Mouse (Mus musculus) lung, embryonic 16.5 days (tissue): ENCODE data around the gene Gfpt1. TPM values are rescaled to one million over a fixed set of nuclear protein-coding genes. Genes with fewer than 3 reads are reported as not detected.

ENCODE experiments used
- ATAC-seq: fragments of 200-750 bp; cut with Nextera tagmentation; 2 replicates; pipeline ENCODE4 v1.8.0; 2017; ENCODE audit warnings: low read depth, mild to moderate bottlenecking, moderate library complexity
- H3K27ac ChIP-seq: fragments of 300-500 bp; sonication (generic); 2 replicates; pipeline ENCODE4 v1.5.1; 2014; ENCODE audit warnings: mild to moderate bottlenecking, control low read depth, low read length
- H3K27me3 ChIP-seq: fragments of 300-500 bp; sonication (generic); 2 replicates; pipeline ENCODE4 v1.6.1; 2014; ENCODE audit warnings: low read depth, low read length, mixed read lengths; ENCODE audit not compliant: control insufficient read depth, insufficient read depth
- H3K36me3 ChIP-seq: fragments of 300-500 bp; sonication (generic); 2 replicates; pipeline ENCODE4 v1.6.1; 2014; ENCODE audit warnings: low read length; ENCODE audit not compliant: control insufficient read depth, insufficient read depth
- H3K4me1 ChIP-seq: fragments of 300-500 bp; sonication (generic); replicated peaks from 2 replicates; pipeline ENCODE4 v1.6.1; 2014; ENCODE audit warnings: low read length, mixed read lengths; ENCODE audit not compliant: control insufficient read depth, insufficient read depth
- H3K4me2 ChIP-seq: fragments of 300-500 bp; sonication (generic); 2 replicates; pipeline ENCODE4 v1.6.1; 2014; ENCODE audit warnings: low read depth, low read length, control low read depth
- H3K4me3 ChIP-seq: fragments of 300-500 bp; sonication (generic); 2 replicates; pipeline ENCODE4 v1.5.1; 2014; ENCODE audit warnings: mild to moderate bottlenecking, low read length, control low read depth
- H3K9ac ChIP-seq: fragments of 300-500 bp; sonication (generic); 2 replicates; pipeline ENCODE4 v1.6.1; 2014; ENCODE audit warnings: low read length, control low read depth
- H3K9me3 ChIP-seq: fragments of 300-500 bp; sonication (generic); 2 replicates; pipeline ENCODE4 v1.6.1; 2016; ENCODE audit warnings: low read length; ENCODE audit not compliant: control insufficient read depth
- WGBS: fragments of 180-500 bp; shearing (Covaris S2); extraction: QIAGEN DNeasy Blood & Tissue Kit; methylation state at CpG from one replicate; pipeline ENCODE4 v1.1.7; 2014; 5-methylcytosine and 5-hydroxymethylcytosine counted together
- polyA plus RNA-seq: library from polyadenylated mRNA; unstranded; fragments of >200 nt; fragmentation: Nextera tagmentation; extraction: Ambion mirVana; gene quantifications from 2 replicates; pipeline ENCODE4 v1.2.1, GENCODE M21; 2015

Gene Gfpt1
- polyA plus RNA-seq, 1 experiment from 2014 or later: 24.5 TPM

- peak; percentile 75 for ATAC-seq
- Histone ChIP-seq H3K27me3 (no peaks in the 10 kb centered on the region; the same call in 1 of the 2 replicates), H3K9me3 (no peaks in the 10 kb centered on the region; the same call in 1 of the 2 replicates), H3K9ac (peak overlapping the region; percentile 30; the same call in 1 of the 2 replicates), H3K4me3 (no peak overlapping the region), H3K4me1 (peaks cover 11% of the 10 kb centered on the region), H3K36me3 (no peaks in the 10 kb centered on the region), H3K27ac (peak overlapping the region; percentile 72), H3K4me2 (0 out of 2 replicates have a peak overlapping the region, but pooled peaks have one; percentile 5)
- WGBS: 73% methylated on average over 20 of the region's 20 CpGs
Measured at GRCm38 (mm10) chr6:87119066-87119837, 76.6 kb downstream of the Gfpt1 start.

GRCm38 (mm10) chr6:87119975-87120374, 77.3 kb downstream of the Gfpt1 start:
- H3K4me2 ChIP-seq: 0 out of 2 replicates have a peak overlapping the region, but pooled peaks have one; percentile 5
- 41% methylated on average over 4 of the region's 4 CpGs for WGBS
- H3K36me3 ChIP-seq: no peaks in the 10 kb centered on the region
- H3K4me1 ChIP-seq: peaks cover 11% of the 10 kb centered on the region
- H3K27me3 ChIP-seq: no peaks in the 10 kb centered on the region; the same call in 1 of the 2 replicates
- peak overlapping the region; percentile 30; the same call in 1 of the 2 replicates for H3K9ac ChIP-seq
- no peak overlapping the region for H3K4me3 ChIP-seq
- H3K27ac ChIP-seq: peak overlapping the region; percentile 72
- H3K9me3 ChIP-seq: no peaks in the 10 kb centered on the region; the same call in 1 of the 2 replicates
- ATAC-seq: peak; percentile 59; the same call in 1 of the 2 replicates

GRCm38 (mm10) chr6:87120661-87121060, 78.0 kb downstream of the Gfpt1 start:
- H3K4me2 ChIP-seq: no peak overlapping the region
- ATAC-seq: no peak

GRCm38 (mm10) chr6:87121961-87122360, 79.3 kb downstream of the Gfpt1 start:
- Histone ChIP-seq H3K4me3 (no peak overlapping the region), H3K9me3 (no peaks in the 10 kb centered on the region; the same call in 1 of the 2 replicates), H3K9ac (no peak overlapping the region), H3K36me3 (no peaks in the 10 kb centered on the region), H3K27ac (no peak overlapping the region), H3K27me3 (no peaks in the 10 kb centered on the region; the same call in 1 of the 2 replicates), H3K4me2 (no peak overlapping the region), H3K4me1 (peaks cover 14% of the 10 kb centered on the region)
- no peak for ATAC-seq
- WGBS: 42% methylated on average over 7 of the region's 7 CpGs

More at GRCm38 (mm10) chr6:87120661-87121060, 78.0 kb downstream of the Gfpt1 start:
- H3K9me3 ChIP-seq: no peaks in the 10 kb centered on the region; the same call in 1 of the 2 replicates
- H3K4me3 ChIP-seq: no peak overlapping the region
- H3K4me1 ChIP-seq: peaks cover 11% of the 10 kb centered on the region
- no peaks in the 10 kb centered on the region; the same call in 1 of the 2 replicates for H3K27me3 ChIP-seq
- no peak overlapping the region for H3K27ac ChIP-seq
- 81% methylated on average over 6 of the region's 6 CpGs for WGBS
- no peak overlapping the region for H3K9ac ChIP-seq
- no peaks in the 10 kb centered on the region for H3K36me3 ChIP-seq

GRCm38 (mm10) chr6:87123406-87123805, 80.8 kb downstream of the Gfpt1 start:
- Histone ChIP-seq H3K9me3 (no peaks in the 10 kb centered on the region; the same call in 1 of the 2 replicates), H3K27ac (no peak overlapping the region), H3K27me3 (no peaks in the 10 kb centered on the region), H3K4me1 (peaks cover 28% of the 10 kb centered on the region), H3K4me2 (no peak overlapping the region), H3K36me3 (no peaks in the 10 kb centered on the region), H3K9ac (no peak overlapping the region), H3K4me3 (no peak overlapping the region)
- 68% methylated on average over 6 of the region's 6 CpGs for WGBS
- no peak for ATAC-seq

- Histone ChIP-seq H3K27me3 (no peaks in the 10 kb centered on the region), H3K4me1 (peaks cover 28% of the 10 kb centered on the region), H3K9ac (no peak overlapping the region), H3K36me3 (no peaks in the 10 kb centered on the region), H3K4me3 (no peak overlapping the region), H3K9me3 (no peaks in the 10 kb centered on the region; the same call in 1 of the 2 replicates), H3K27ac (no peak overlapping the region), H3K4me2 (no peak overlapping the region)
- no peak for ATAC-seq
- 72% methylated on average over 4 of the region's 4 CpGs for WGBS
Measured at GRCm38 (mm10) chr6:87123973-87124372, 81.3 kb downstream of the Gfpt1 start.

GRCm38 (mm10) chr6:87127049-87127753, 84.6 kb downstream of the Gfpt1 start:
- Histone ChIP-seq H3K27me3 (no peaks in the 10 kb centered on the region), H3K9me3 (peaks cover 2% of the 10 kb centered on the region; the same call in 1 of the 2 replicates), H3K36me3 (no peaks in the 10 kb centered on the region), H3K4me2 (no peak overlapping the region), H3K27ac (peak overlapping the region; percentile 10; the same call in 1 of the 2 replicates), H3K9ac (no peak overlapping the region), H3K4me1 (peaks cover 21% of the 10 kb centered on the region), H3K4me3 (no peak overlapping the region)
- 27% methylated on average over 8 of the region's 8 CpGs for WGBS
- peak; percentile 88 for ATAC-seq

GRCm38 (mm10) chr6:87129861-87130260, 87.2 kb downstream of the Gfpt1 start:
- no peak overlapping the region for H3K9ac ChIP-seq
- H3K27ac ChIP-seq: no peak overlapping the region
- no peak overlapping the region for H3K4me3 ChIP-seq
- H3K9me3 ChIP-seq: peaks cover 2% of the 10 kb centered on the region; the same call in 1 of the 2 replicates
- no peak for ATAC-seq
- peaks cover 2% of the 10 kb centered on the region; the same call in 1 of the 2 replicates for H3K36me3 ChIP-seq
- WGBS: 84% methylated on average over 8 of the region's 8 CpGs
- H3K27me3 ChIP-seq: no peaks in the 10 kb centered on the region
- H3K4me2 ChIP-seq: no peak overlapping the region
- H3K4me1 ChIP-seq: peaks cover 17% of the 10 kb centered on the region

GRCm38 (mm10) chr6:87130628-87131027, 88.0 kb downstream of the Gfpt1 start:
- peaks cover 2% of the 10 kb centered on the region; the same call in 1 of the 2 replicates for H3K9me3 ChIP-seq
- H3K4me1 ChIP-seq: peaks cover 17% of the 10 kb centered on the region
- 92% methylated on average over 7 of the region's 7 CpGs for WGBS
- H3K9ac ChIP-seq: no peak overlapping the region
- no peak overlapping the region for H3K4me2 ChIP-seq
- H3K27me3 ChIP-seq: no peaks in the 10 kb centered on the region
- H3K27ac ChIP-seq: no peak overlapping the region
- H3K4me3 ChIP-seq: no peak overlapping the region
- peaks cover 3% of the 10 kb centered on the region; the same call in 1 of the 2 replicates for H3K36me3 ChIP-seq
- no peak for ATAC-seq
